Mouse (Mus musculus) ovary, postnatal 36 days (tissue): ENCODE results near the gene Tulp3.
"Not testable (repeated sequence)": the region's sequence is repeated elsewhere in the genome, so short reads cannot be mapped to it uniquely, and the experiment has no call there.

Experiments
- DNase-seq: peaks from one replicate; pipeline ENCODE4 v3.0.0; 2022; ENCODE audit warnings: low spot score, mixed read lengths

Tulp3 gene

DNA sequence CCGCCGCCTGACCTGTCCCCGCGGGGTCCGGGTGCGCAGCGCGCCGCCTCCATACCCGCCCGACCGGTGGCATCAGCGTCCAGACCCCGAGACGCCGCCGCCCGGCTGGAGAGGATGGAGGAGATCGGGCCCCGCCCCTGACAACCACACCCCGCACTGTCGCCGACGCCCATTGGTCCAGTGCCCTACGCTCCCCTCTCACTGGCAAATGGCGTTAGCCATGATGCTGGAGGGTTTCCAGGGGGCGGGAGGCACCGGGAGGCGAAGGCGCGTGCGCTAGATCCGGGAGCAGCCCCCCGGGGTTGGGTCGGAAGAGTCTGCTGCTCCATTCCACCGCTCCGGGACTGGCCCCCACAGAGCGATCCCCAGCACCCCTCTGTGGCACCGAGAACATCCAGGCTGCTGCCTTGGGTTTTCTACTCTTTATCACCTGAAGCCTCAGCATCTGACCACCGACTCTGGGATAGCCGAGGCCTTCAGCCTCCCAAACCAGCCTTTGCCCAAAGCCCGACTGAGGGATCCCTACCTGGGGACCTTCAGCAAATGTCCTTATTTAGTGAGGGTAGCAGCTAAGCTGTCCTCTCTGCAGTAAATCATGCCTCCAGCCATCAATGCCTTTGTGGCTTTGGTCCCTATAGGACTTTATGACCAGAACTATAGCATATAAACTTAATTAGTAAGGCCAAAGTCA is at the start of gene Tulp3:
Tulp3 (minus strand) TSS at position 126 of the 691 bp plus-strand sequence.
- DNase-seq = peak; percentile 95

DNA sequence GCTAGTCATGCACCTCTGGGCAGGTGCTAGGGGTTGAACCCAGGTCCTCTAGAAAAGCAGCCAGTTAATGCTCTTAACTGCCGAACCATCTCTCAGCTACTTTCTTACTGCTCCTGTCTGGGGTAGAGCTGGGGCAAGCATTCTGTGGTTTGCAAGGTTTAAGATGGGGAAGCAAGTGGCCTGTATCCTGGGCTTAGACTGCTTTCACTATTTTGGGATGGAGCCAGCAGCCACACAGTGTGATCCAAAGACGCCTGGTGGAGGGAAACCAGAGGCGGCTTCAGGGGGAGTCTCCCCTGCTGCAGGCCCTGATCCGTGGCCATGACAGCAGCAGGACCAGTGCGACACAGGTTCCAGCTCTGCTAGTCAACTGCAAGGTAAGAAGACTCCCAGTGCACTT is 49.1 kb upstream of the Tulp3 start:
- DNase-seq = no peak

DNA sequence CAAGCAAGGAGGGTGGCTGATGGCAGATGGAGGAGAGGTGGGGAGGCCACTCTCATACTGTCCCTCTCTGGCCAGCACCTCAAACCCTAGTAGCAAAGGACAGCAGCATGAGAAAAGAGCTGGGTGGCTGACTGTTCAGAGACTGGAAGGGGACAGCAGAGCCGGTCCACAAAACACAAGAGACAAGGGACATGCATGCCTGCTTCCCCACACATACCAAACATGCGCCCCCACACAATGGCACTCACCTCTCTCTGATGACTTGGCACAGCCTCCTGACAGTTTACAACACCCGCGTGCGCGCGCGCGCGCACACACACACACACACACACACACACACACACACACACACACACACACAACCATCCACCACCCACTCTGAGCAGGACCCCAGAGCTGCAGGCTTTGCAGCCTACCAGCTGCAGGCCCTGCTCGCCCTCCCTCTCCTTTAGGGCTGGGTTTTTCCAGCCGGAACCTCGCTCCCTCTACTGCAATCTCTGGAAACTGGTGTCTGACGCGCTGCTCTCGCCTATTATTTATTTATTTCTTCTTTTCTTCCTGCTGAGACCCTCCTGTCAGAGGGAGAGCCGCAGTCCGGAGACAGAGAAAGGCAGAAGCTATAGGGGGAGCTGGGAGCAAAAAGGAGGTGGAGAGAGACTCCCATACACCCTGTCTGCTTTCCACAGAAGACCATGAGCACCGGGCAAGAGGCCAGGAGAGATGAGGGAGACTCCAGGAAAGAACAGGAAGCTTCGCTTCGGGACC is 44.0 kb upstream of the Tulp3 start:
- peak; percentile 60 for DNase-seq

DNA sequence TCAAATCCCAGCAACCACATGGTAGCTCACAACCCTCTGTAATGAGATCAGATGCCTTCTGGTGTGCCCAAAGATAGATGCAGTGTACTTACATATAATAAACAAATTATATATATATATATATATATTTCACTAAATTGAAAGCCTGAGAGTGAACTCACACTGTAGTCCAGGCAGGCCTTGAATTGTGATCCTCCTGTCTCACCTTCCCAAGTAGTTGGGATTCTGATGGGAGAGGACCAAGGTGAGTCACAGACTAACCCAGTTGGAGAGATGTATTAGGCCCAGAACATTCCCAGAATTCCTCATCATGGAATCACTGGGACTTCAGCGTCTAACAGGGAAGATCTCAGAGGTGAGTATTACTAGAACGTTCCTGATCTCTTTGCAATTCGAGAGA is 43.3 kb upstream of the Tulp3 start, which contains the start of gene Nrip2:
Nrip2 (plus strand) TSS at position 301 of the 400 bp plus-strand sequence.
- no peak for DNase-seq

DNA sequence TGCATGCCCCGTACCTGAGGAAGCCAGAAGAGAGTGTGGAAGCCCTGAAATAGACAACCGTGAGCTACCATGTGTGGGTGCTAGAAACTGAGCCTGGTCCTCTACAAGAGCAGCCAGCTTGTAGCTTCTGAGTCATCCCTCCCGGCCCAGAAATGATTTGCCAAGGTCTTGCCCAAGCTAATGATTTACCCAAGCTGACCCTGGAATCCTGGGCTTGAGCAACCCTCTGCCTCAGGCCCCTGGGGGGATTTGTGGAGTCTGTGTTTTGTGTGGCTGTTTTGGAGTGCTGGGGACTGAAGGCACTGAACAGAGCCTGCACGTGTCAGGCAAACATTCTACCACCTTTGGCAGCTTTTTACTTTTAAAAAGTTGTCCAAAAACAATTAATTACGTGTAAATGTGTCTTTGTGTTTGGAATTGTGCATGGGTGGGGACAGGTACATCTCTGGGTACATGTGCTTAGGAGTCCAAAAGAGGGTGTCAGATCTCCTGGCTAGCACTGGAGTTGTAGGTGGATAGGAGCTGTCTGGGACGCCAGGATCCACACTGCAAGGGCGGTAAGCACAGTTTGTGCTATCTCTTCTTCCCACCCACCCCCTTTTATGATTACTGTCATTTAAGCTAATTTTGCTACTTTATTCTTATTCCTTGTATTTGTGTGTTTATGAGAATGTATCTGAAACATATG is 42.1 kb upstream of the Tulp3 start:
- DNase-seq = no peak

DNA sequence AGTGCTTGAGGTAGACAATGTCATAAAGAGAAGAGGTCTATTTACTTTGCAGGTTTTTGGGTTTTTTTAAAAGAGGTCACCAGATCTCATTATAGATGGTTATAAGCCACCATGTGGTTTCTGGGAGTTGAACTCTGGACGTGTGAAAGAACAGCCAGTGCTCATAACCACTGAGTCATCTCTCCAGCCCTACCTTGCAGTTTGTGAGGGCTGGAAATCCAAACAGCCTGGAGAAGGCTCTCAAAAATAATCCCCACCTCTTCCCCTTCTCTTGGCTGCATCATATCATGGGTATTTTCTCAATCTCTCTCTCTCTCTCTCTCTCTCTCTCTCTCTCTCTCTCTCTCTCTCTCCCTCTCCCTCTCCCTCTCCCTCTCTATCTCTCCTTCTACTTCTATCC is 35.0 kb upstream of the Tulp3 start:
- no peak for DNase-seq

DNA sequence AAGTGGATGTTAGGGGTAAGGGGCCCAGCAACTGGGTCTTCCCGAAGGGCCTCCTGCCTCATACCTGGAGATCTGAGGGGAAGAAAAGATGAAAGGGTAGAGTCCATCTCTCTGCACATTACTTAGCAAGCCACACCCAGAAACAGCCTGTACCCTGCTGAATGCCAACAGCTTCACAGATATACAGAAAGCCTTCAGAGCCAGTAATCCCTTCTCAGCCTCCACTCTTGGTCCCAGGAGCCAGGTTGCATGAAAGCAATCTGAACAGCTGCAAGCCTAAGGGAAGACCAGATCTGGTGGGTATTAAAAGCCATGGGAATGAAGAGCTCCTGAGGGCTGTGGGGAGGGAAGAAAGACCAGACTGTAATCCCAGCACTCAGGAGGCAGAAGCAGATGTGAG is 33.5 kb upstream of the Tulp3 start:
- DNase-seq = no peak

- DNase-seq = no peak
These were observed 29.4 kb upstream of the Tulp3 start for GRCm38 (mm10) chr6:128385026-128385425.

DNA sequence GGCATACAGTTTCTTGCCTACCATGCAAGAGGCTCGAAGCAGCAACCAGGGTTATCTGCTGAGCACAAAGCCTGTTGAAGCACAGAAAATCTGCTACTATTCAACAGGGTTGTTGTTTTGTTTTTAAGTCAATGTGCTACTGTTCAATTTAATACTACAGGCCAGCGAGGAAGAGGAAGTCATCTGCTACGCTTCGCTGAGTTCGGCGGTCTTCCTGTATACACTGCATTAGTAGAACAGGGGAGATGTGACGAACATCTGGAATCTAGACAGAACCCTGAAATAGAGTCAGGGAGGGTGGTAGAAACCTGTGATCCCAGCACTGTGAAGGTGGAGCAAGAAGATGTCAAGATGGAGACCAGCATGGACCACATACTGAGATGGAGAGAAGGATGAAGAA is 28.1 kb upstream of the Tulp3 start:
- DNase-seq = no peak

DNA sequence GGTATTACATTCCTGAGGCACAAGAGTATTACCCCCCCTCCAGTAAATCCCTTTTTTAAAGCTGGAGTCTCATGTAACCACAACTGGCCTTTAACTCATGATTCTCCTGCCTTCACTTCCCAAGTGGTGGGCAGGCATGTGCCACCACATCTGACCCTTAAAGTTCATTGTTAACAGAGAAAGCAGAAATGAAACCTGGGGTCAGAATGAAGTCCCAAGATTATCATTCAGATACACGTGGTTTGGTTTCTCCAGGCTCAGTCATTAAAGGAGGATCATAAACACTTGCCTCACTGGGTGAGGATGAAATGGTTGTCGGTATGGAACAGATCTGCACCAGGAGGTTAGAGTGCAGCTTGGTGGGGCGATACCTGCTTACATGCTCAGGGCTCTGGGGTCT is 25.6 kb upstream of the Tulp3 start:
- no peak for DNase-seq

- DNase-seq = not testable (repeated sequence)
These were observed 25.0 kb upstream of the Tulp3 start for GRCm38 (mm10) chr6:128380594-128381167.

GRCm38 (mm10) chr6:128379636-128380035 is 24.0 kb upstream of the Tulp3 start:
- DNase-seq = no peak

DNA sequence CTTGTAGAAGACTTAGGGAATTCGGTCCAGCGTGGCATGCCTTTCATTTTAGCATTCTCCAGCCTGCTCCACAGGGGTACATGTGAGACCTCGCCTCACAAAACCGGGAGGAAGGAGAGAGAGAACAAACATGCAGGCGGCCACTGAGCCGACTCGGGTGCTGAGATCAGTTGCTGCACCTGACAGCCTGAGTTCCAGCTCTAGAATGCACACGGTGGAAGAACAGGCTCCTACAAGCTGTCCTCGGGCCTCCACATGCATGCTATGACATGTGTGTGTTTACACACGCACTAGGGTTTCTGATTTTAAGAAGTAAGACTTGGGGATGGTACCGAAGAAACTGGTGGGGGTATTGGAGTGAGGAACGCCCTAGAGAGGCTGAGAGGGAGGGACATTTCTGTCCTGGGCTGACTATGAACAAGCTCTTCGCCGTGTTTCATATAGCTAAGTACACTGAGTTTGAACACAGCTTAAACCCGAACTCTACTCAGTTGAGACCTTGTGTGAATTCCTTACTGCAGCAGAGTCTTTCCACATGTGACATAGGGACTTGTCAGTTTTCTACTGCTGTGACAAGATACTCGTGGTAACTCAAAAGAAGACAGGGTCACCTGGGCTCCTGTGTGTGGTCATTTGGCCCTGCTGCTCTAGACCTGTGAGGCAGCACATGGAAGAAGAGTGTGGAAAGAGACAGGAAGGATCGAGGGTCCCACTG is 20.9 kb upstream of the Tulp3 start:
- no peak for DNase-seq

- DNase-seq = no peak
These were observed 19.5 kb upstream of the Tulp3 start, which contains the start of the genes Tex52 and Gm44596 for GRCm38 (mm10) chr6:128375192-128375591. TSS of gene Tex52 (plus strand) at chr6:128375456. TSS of gene Gm44596 (plus strand) at chr6:128375503.

- DNase-seq = no peak
These were observed 14.4 kb upstream of the Tulp3 start for GRCm38 (mm10) chr6:128370040-128370439.

DNA sequence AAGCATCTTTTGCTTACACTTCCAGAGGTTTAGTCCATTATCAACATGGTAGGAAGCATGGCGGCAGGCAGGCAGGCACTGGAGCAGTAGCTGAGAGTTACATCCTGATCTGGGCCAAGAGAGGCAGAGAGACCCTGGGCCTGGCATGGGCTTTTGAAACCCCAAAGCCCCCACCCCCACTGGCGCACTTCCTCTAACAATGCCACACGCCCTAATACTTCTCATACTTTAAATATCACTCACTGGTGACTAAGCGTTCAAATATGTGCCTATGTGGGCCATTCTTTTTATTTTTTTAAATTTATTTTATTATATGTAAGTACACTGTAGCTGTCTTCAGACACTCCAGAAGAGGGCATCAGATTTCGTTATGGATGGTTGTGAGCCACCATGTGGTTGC is 10.8 kb upstream of the Tulp3 start:
- no peak for DNase-seq

DNA sequence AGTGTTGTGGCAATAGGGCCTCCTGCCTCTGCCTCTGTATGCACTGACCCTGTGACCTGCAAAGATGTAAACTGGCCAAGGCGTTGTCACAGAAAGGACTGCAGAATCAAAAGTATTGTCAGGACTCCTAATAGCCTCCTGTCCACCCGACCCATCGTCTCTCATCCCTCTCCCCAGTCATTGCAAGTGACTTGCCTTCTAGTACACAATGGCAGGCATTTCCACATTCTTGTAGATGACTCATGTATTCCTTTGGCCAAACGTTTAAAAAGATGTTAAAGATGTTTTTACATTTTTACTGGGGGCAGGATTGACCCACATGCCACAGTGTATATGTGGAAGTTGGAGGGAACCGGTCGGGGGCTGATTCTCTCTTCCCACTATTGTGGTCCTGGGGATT is 9.1 kb upstream of the Tulp3 start:
- DNase-seq = no peak

GRCm38 (mm10) chr6:128363007-128363825 is 7.6 kb upstream of the Tulp3 start:
- DNase-seq = no peak

DNA sequence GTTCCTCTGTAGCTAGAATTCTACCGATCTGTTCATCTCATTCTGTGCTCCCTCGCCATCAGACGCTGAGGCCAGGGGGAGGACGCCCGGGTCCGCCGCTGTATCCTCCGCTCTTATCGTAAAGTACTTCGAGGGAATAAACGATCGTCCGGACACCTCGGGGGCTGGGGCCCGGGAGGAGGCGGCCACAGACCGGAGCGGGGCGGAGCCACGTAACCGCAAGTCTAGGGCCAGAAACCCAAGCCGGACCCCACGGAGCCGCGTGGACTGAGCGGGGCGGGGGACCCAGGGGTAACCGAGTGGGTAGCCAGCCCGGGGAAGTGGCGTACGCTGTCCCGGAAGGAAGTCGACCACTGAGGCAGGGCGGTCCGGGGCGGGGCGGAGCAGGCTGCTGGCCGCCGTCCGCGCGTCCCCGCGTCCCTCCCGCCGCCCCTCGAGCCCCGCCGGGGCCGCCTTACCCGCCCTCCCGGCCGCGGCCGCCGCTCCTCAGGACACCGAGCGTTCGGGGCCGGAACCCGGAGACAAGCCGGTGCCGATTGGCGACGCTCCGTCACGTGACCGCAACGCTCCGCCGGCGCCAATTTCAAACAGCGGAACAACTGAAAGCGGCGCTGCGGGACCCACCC is 6.8 kb upstream of the Tulp3 start, which contains the start of the genes Rhno1 and Foxm1:
Rhno1 (minus strand) TSS at position 531 of the 626 bp plus-strand sequence.
Foxm1 (plus strand) TSS at position 587 of the 626 bp plus-strand sequence.
- peak; percentile 86 for DNase-seq

DNA sequence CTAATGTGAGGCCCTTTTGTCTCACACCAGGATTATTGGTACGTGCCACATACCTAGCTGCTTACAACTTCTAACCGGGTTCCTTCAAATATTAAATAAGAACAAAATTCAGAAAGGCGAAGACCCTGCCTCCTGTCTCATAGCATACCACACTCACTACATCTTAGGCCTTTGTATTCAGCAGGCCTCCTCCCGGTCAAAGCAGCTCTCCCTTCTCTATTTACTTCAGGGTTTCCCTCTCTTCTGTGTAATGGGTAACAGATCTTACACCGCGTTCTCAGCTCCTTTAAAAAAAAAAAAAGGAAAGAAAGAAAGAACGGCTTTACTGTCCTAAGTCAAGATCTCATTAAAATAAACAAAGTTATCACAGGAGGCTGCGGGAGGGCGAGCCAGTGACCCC is 6.2 kb upstream of the Tulp3 start:
- no peak for DNase-seq
